Comparison of ENCODE assay signal across 12 mouse cellular contexts in the genomic region with DNA sequence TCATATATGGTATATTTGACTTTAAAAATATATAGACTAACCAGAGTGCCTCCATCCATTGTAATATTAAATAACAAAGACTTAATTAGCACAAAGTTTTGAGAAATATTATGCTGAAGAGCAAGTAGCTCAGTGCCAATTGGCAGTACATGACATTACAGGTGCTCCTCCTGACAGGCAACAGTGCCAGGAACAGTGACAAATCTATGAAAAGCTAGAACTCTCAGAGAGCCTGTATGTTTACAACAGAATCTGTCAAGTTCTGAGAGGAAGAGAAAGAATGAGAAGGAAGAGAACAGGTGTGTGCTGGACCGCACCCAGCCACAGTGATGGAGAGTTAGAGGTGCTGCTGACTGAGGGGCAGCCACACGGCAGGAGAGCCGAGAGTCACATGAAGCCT.
"Had no signal": no experiment of that assay in that cellular context is flagged by ENCODE, and none has a peak within 500 bp of the region (broad histone marks: within the 10 kb centered on the region; RNA-seq: fewer than 3 reads in every experiment).

No protein-coding gene starts in this region.

- DNase-seq: lung, embryonic 14.5 days; lung, postnatal 10 days; lung, postnatal 4 days; midbrain, embryonic 14.5 days; retina, postnatal 1 day; right cerebral cortex, adult 18-20 months; right cerebral cortex, postnatal 25 days; right cerebral cortex, postnatal 4 days; spleen, adult 18-20 months; thymus, adult 18-20 months; thymus, postnatal 14 days; thymus, postnatal 36 days had no signal
